Mouse (Mus musculus) midbrain, embryonic 11.5 days (tissue): ENCODE data around the gene Trat1. TPM values are rescaled to one million over a fixed set of nuclear protein-coding genes. Genes with fewer than 3 reads are reported as not detected.

Experiments used
- polyA plus RNA-seq: library from polyadenylated mRNA; unstranded; fragments of >200 nt; fragmentation: Nextera tagmentation; extraction: Ambion mirVana; gene quantifications from 2 replicates; pipeline ENCODE4 v1.2.1, GENCODE M21; 2014

The Trat1 gene
- polyA plus RNA-seq, 1 experiment from 2014 or later: not detected

Other genes with a start within 250 kb of the Trat1 start
- gene Retnlb, start 44.8 kb upstream of the Trat1 start, polyA plus RNA-seq: not detected in 2 replicates
- not detected in 2 replicates for gene Retnla, start 70.5 kb upstream of the Trat1 start, polyA plus RNA-seq
- gene Retnlg, start 100.6 kb upstream of the Trat1 start, polyA plus RNA-seq: not detected in 2 replicates
- gene Dzip3, start 222.1 kb upstream of the Trat1 start, polyA plus RNA-seq: 52.0 and 60.4 TPM in 2 replicates
- gene Cip2a, start 222.2 kb upstream of the Trat1 start, polyA plus RNA-seq: 55.0 and 57.7 TPM in 2 replicates